Mouse (Mus musculus) layer of hippocampus, adult 9-10 months (tissue): ENCODE data around the gene Fam57b.

Source experiments
- DNase-seq: peaks from one replicate; pipeline ENCODE4 v3.0.0; 2022; ENCODE audit warnings: low spot score

Fam57b gene

GRCm38 (mm10) chr7:126870520-126870891 is 73.0 kb downstream of the Fam57b start:
- DNase-seq = no peak

- no peak for DNase-seq
Observed at GRCm38 (mm10) chr7:126877239-126877638, 79.8 kb downstream of the Fam57b start.
